Mouse (Mus musculus) megakaryocyte progenitor cell, adult 5-6 weeks (primary cell): Measurements from ENCODE around the gene Dpep1. TPM values are rescaled to one million over a fixed set of nuclear protein-coding genes. Genes with fewer than 3 reads are reported as not detected.
"Not testable (repeated sequence)": the region's sequence is repeated elsewhere in the genome, so short reads cannot be mapped to it uniquely, and the experiment has no call there.

Experiments used
- ATAC-seq: replicated peaks from 2 replicates; pipeline ENCODE4 v1.8.0; 2016; ENCODE audit warnings: mild to moderate bottlenecking, moderate TSS enrichment, inconsistent platforms; ENCODE audit not compliant: poor library complexity
- total RNA-seq, 2 experiments: library from RNA; stranded (forward) in 1 of 2; stranded (reverse) in 1 of 2; fragments of 157-497, 149-512 nt in 1 of 2; fragments of 200-1000 nt in 1 of 2; gene quantifications; 2 replicates each; pipeline versions ENCODE4 v1.2.3 to v1.2.4; 2015 to 2017

Dpep1 gene
- total RNA-seq, 2 experiments from 2014 or later: not detected

- no peak for ATAC-seq
Measured at GRCm38 (mm10) chr8:123211876-123212275, 25.8 kb downstream of the Dpep1 start.

DNA sequence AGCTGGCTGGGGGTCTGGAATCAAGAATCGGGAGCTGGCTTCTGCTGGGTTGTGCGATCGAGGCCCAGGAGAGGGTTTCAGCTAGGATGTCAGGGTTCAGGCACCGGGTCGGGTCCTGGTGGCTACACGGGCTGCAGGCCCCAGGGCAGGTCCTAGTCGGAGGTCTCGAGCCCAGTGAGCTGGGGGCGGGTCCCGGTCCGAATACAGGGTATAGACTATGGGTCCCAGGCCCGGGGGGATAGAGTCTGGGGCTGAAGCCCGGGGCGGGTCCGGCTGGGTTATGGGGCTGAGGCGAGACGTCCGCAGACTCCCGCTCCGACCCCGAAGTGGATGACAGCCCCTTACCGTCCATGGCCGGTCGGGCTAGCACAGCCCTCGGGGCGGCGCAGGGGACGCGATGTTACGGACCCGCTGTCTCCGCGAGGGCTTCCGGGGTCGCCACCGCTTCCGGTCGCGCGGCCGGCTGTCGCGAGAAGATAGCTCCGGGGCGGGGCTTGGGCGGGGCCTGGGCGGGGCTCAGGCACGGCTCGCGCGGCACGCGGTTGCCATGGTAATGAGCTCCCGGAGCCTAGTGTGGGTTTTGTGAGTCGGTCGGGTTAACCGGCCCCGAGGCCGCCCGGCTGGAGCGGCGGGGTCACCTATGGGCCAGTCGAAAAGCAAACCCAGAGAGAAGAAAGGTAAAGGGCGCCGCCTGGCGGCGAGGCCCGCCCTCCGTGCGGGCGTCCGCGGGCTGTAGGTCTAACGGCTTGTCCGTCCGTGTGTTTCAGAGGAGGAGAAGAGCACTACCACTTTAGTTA is 26.5 kb downstream of the Dpep1 start, which contains the start of the genes Chmp1a and Spata33:
Gene Chmp1a (minus strand): TSS at position 443 of the 797 bp plus-strand sequence.
Gene Spata33 (plus strand): TSS at position 512 of the 797 bp plus-strand sequence.
- peak; percentile 90 for ATAC-seq

DNA sequence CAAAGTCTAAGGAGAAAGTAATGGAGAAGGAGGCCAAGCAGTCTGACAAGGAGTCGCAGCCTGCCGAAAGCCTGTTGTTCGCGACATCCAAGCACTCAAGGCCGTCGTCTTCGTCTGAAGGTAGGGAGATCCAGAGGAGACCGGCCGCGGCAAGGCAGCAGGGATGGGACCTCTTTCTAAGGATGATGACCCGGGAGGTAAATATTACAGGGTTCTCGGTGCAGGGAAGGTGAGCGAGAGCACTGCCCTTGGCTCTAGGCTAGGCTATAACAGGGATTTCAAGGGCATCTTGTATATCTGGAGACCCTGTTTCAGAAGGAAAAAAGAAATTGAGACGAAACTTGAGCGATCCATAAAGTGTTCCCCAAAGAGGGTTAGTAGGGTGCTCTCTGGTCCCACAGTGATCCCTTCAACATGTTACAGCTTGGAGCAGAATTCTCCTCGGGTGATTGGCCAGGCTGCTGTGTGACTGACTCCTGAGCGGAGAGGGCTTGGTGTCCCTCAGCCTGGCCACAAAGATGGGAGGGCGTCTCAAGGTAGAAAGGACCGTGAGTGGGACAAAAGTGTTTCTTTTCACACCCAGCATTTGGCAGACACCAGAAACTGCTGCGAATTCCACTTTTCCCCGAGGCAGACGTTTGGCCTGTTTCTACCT is 27.2 kb downstream of the Dpep1 start:
- peak; percentile 7; the same call in 1 of the 2 replicates for ATAC-seq

DNA sequence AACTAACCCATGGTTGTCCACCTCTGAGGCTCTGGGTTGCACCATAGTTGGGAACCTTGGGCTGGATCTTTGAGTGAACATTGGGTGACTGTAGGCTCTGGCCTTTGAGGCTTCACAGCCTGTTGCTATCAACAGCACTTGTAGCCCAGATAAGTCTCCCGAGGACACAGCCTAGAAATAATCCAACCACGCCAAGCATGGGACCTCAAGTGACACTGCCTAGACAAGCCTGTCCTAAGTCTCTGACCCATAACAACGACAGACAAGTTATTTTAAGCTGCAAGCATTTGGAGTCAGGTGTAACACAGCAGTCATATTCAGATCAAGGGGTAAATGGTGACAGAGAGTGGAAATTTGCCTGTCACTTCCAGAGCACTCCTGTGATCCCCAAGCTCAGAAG is 29.4 kb downstream of the Dpep1 start:
- no peak for ATAC-seq

GRCm38 (mm10) chr8:123220917-123221316 is 34.9 kb downstream of the Dpep1 start:
- ATAC-seq: no peak

DNA sequence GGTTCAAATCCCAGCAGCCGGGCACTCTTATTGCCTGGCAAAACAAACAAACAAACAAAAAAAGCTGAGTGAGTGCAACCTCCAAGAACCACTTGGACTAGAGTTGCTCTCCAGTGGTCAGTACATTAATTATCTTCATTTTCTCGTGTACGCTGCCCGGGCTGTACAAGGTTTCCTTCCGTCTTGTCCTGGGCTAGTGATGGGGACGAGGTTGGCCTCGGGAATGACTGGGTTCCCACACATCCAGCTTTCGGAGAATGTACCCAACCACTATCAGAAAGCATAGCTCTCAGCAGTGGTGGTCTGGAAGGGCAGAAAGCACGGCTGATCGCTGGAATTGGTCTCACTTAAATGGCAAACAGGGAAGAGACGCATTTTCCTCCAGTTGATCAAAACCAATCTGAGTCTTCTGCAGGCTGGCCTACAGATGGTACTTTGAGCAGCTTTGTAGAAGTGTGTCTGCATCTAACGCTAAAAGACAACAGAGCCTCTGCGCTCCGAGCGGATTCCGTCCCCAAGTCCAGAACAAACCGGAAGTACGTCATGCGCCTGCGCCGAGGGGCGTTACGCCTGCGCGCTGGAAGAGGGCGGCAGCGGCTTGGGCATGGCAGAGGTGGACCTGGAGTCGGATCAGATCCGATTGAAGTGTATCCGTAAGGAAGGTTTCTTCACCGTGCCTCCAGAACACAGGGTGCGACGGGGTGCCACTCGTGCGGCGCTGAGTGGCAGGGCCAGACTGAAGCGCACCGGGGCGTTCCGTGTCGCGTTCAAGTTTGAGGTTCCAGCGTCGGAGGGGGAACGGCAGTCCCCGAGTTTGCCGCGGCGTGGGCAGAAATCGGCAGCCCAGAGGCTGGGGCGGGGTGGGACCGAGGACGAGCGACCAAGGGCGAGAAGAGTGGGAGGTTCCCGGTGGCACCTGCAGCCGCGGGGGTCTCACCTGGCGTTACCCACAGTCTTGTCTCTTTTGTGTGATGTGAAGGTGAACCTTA is 38.5 kb downstream of the Dpep1 start, which contains the start of gene Cdk10:
Gene Cdk10 (plus strand): TSS at position 565 of the 989 bp plus-strand sequence.
- ATAC-seq: peak; percentile 96

GRCm38 (mm10) chr8:123228416-123228815 is 42.4 kb downstream of the Dpep1 start:
- ATAC-seq: no peak

DNA sequence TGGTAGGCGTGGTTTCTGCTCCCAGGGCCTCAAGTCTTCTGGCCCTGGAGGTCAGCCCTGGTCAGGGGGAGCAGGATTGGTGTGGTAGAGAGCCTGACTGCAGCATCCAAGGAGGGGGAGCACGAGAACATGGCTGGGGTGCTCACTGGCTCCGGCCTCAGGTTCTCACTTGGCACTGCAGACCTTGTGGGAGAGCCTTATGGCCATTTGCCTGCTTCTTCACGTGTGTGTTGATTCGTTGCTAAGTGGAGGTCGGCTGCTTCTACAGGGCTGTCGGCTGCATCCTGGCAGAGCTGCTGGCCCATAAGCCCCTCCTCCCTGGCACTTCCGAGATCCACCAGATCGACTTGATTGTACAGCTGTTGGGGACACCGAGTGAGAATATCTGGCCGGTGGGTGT is 44.3 kb downstream of the Dpep1 start:
- ATAC-seq: not testable (repeated sequence)

- no peak for ATAC-seq
Measured at GRCm38 (mm10) chr8:123231742-123232141, 45.7 kb downstream of the Dpep1 start.

GRCm38 (mm10) chr8:123232553-123232952 is 46.5 kb downstream of the Dpep1 start:
- no peak for ATAC-seq

GRCm38 (mm10) chr8:123233300-123233699 is 47.3 kb downstream of the Dpep1 start:
- no peak for ATAC-seq

- ATAC-seq: no peak
Measured at GRCm38 (mm10) chr8:123233760-123234159, 47.7 kb downstream of the Dpep1 start.

DNA sequence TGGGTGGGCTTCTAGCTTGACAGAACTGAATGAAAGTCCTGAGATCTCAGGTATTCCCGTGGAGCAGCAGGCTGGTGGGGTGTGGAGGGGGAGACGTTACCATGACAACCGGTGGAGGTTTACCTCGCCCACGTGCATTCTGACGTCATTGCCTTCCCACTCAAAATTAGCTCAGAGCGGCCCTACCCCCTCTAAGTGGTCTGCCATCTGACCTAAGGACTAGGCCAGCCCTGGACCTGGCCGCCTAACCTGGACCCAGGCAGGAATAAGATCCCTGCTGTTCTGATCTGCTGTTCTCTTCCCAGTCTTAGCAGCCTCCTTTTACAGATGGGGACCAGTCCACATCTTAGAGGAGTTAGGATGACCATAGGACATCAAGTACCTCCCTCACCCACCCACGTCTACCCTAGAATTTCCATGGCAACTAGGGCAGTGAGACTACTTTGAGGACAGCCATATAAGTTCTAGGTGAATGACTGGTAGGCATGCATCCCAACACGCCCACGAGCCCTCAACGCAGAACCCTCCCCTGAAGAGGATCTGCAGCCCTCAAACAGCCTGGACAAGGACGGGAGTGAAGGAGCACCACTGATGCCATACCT is 49.0 kb downstream of the Dpep1 start:
- no peak for ATAC-seq

DNA sequence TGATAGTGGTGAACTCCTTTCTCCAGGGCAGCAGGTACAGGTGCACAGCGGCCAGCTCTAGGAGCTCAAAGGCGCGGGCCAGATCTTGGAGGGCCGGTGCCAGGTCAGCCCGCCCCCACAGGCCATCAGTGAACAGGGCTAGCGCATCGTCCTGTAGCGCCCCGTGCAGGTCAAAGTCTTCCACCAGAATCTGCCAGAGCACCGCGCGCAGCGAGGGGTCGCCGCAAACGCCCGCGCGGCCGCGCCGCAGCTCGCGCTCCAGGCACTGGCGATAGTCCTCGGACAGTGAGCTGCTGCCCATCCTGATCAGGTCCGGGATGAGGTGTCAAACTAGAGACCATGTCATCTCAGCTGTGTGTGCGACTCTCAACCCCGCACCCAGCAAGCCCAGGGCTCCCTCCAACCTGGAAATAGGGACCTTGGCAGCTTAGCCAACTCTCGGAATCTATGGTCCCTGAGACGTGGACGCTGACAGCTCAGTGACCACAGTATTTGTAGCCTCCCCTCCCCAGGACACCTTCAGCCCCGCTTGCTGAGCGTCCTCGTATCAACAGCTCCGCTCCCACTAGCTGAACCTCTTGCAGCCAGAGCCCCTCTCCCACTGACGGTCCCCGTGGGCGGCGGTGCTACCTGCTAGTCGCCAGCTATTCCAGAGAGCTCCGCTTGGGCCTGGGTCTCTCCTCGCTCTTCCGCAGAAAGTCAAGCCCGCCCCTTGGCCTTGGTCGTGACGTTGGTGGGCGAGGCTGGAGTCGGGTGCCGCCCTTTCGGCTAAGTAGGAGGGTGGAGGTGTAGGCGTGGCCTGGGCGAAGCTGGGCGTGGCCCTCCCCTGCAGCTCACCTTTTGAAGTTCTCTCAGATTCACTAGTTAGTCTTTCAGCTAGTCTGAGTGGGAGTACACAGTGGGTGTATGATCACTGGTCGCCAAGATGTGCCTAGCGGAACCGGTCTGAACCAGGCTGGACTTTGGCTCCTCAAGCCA is 49.8 kb downstream of the Dpep1 start, which contains the start of gene Spata2l:
Gene Spata2l (minus strand): TSS at position 714 of the 978 bp plus-strand sequence.
- ATAC-seq: peak; percentile 95

DNA sequence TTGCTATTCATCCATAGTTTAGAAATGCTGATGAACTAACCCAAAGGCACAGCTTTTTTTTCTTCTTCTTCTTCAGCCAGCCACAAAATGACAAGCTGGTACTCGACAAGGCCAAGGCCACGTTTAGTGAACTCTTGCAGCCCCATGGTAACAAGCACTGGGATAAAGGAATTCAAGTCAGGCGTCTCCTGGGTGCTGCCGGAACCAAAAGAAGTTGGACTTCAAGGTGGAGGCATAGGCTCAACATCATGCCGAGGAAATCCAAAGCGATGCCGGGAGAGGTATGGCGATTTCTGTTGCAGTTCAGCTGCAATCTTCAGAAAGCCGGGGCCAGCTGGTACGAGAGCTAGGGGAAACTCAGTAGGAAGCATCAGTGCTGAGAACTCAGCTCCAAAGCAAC is 53.4 kb downstream of the Dpep1 start:
- ATAC-seq: no peak

DNA sequence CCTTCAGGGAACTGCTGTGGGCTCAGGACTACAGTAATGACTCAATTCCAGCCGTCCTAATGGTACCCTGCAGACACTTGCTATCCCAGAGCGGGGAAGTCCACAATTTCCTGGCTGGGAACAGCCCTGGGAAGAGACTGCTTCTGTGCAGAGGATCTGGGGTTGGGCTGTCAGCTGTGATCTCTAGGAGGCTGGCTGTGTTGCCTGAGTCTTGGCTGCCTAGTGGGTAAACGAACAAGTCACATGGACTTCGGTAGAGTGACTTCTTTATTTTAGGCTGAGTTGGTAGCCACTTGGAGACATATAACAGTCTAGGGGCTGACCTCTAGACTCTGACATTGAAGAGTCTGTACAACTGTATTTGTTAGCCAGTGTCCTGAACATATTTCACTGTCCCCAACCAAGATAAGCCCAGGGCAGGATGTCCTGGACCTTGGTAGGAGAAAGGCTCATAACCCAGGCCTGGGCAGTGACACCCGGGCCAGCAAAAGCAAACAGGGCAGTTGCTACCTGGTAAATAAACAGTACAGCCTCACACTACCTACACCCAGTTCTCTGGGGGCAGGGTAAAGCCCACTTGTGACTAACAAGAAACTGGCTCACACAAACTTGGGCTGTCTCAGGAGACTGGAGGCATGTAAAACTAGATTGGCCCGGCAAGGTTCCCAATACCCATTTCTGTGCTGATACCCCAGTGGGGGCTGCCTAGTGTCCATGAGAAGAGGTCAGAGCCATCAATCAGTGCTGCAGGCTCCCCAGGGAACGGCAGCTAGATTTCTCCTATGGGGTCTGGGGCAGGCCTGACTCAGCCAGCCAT is 56.3 kb downstream of the Dpep1 start:
- no peak for ATAC-seq

DNA sequence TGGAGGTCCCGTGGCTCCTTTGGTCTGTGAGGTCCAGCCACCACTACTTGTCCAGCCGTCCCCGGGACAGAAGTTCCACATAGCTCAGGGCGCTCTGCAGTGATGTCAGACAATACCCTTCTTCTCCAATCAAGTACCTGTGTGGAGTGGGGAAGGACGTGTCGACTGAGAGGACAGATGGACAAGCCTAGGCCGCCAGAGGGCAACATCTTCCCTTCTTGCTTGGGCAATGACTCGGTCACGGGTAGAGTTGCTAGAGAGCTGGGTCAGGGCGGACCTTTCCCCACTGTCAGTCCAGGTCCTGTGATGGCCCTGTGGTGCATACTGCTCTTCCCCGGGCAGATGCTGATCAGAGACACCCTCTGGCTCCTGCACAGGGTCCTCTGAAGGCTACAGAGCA is 57.0 kb downstream of the Dpep1 start:
- ATAC-seq: no peak

- ATAC-seq: no peak
Measured at GRCm38 (mm10) chr8:123244382-123244781, 58.3 kb downstream of the Dpep1 start.
